Mouse (Mus musculus) thymus, adult 2 months (tissue): ENCODE measurements around the gene B3galt2.

ENCODE experiments used
- CTCF ChIP-seq: fragments of 200-500 bp; IDR thresholded peaks from 2 replicates; pipeline ENCODE4 v1.5.1; 2012; ENCODE audit warnings: mild to moderate bottlenecking, control low read depth, low read length, moderate library complexity, borderline replicate concordance; ENCODE audit not compliant: control insufficient read depth, poor library complexity, insufficient read depth; ENCODE audit errors: extremely low read depth
- POLR2A ChIP-seq: fragments of 200-500 bp; IDR thresholded peaks from 2 replicates; pipeline ENCODE4 v1.6.1; 2012; ENCODE audit warnings: mild to moderate bottlenecking, low read length, control low read depth, moderate library complexity; ENCODE audit not compliant: control insufficient read depth, poor library complexity, insufficient read depth; ENCODE audit errors: extremely low read depth

DNA sequence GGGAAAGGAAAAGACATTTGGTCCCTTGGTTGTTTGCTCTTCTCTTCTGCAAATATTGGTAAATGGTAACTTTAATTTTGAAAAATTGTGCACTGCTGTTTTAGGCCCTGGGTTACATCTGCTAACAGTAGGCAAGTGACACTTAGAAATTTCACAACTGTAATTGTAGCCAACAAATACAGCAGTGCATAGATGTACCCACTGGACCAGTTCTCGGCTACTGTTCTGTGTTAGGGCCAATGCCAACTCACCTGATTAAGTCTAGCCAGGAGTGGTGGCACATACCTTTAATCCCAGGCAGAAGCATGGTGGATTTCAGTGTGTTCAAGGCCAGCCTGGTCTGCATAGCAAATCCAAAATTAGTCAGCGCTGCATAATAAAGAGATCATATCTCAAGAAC is 9.9 kb downstream of the B3galt2 start:
- TF ChIP-seq POLR2A: no peak
- TF ChIP-seq CTCF: no peak
